Mouse (Mus musculus) induced T-regulatory cell, adult 2 months (primary cell): ENCODE data around the gene Golga5.

Experiments used
- DNase-seq: peaks from one replicate; pipeline ENCODE4 v3.0.0-alpha.2; 2012; ENCODE audit warnings: low read depth

Golga5 gene

DNA sequence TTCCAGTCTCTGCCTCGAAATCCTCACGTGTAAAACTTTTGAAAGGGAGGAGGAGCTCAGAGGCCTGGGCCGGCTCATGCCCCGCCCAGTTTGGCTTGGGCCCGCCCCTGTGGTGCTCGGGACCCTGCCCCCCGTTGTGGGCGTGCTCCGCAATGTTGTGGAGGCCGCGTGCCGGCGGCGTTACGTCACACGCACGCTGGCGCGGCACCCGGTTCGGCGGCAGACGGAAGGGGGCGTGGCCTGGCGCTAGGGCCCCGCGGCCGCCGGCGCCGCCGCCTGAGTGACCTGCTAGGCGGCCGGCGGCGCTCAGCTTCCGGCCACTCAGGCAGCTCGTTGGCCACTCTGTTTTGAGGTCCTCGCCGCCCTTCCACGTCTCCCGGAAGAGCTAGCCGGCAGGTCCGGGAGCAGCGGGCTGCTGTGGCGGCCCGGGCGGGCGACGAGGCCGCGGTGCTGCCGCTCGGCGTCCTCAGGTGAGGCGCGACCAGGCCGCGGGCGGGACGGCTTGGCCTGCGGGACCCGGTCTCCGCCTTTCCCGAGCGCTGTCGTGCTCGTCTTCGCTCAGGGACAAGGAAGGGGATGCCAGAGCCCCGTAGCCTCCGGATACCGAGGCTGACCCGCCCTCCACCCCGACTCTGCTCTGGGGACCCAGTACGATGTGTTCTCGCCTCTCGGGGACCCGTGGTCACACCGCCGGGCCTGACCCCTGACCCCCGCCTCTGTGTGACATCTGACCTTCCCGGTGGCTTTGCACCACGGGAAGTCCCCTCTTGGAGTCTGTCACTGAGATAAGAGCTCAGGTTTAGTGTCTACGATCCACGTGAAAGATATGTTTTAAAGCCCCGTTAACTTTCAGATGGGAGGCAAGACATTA, at the start of gene Golga5:
Gene Golga5 (plus strand): TSS at position 242 of the 871 bp plus-strand sequence.
- peak; percentile 97 for DNase-seq

DNA sequence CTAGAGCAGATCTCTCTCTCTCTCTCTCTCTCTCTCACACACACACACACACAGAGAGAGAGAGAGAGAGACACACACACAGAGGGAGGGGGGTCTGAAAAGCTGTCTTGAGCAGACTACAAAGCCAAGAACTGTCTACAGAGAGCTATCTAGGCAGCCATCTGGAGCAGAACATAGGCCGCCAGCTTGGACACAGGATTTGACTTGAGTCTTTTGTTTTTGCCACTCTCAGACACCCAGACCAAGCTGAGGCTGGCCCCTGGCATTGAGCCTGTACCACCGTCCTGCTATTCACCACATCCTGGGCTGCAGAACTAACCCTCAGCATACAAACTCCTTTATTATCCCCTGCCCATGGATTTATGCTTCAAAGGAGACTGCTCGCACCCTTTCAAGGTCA, 49.4 kb upstream of the Golga5 start:
- DNase-seq = no peak

DNA sequence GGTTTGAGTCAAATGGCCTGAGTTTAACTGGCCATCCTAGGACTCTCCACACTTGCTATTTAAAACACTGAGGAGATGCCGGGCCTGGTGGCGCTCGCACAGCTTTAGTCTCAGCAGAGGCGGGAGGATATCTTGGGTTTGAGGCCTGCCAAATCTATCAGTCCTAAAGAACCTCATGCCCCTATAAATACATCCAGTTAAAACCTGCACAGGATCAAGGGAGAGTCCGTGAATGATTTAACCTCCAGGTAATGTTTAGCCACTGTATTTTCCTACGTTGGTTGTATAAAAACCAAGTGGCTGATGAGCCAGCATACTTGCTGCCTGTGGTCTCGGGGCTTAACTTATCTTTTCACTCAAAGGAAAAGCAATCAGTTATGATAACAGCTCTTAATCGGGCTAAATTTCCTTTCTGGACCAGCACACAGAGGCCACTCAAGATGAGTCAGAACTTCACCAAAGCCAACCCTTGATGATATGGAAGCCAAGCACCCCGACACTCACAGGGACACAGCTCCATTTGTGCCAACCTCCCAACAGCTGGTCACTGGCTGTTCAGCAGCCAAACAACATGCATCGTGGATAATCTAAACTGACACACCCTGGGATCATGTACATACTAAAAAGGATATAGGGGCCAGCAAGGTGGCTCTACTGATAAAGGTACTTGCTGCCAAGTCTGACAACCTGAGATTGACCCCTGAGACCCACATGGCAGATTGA, 48.6 kb upstream of the Golga5 start:
- DNase-seq = no peak

DNA sequence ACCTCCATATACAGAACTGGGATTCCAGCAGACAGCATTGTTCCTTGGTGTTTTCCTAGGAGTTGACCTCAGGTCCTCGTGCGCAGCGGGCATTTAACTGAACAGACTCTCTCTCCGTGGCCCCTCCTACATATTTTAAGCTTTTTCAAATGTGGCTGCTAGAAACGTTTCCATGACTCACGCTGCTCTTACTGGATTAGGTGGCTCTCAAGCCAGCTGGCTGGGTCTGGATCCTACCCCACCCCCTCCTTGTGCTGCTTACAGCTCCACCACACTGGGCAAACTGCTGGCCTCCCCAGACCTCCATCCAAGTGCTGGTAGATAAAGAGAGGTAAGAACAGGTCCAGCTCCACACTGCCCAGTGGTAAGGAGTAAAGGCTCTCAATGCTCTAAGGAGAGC, 46.9 kb upstream of the Golga5 start:
- DNase-seq = no peak

DNA sequence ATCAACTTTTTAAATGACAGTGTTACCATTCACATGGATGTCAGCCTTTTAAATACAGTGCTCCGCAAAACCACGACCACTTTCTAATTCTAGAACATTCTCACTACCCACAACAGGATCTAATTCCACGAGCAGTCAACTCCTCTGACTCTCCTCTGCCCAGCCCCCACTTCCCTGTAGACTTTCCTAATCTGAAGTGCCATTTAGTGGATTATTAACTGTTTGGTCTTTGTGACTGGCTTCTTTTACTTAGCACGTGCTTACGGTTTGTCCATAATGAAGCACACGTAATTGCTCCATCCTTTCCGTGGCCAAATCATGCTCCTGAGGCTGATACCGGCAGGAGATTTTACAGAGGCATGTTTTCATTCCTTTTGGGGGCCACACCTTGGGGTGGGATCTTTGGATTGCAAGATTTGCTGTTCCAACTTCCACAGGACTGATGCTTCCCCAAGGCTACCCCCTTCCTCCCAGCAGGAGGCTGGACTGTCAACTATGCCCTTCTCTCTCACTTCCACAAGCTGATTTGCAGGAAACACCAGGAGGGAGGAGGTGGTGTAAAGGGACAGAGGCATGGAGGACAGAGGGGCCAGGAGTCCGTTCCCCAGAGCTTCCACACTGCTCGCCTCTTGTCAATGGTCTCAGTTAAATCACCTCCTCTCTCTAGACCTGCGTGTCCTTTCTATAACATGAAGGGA, 46.2 kb upstream of the Golga5 start:
- no peak for DNase-seq

DNA sequence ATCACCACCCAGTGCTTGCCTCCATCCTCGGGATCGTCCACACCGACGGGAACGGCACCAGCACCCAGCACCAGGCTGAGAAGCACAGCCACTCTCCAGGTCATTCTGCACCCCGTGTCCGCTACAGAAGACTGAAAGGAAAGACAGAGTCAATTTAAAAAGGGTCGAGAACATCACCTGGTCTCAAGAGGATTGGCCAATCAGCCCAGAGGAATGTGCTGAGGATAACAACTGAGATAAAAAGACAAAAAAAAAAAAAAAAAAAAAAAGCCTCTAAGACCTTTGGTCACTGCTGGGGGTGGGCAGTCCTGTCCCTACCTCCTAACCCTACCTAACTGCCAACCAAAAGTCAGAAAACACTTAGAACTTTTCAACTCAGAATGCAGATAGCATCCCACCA, 45.3 kb upstream of the Golga5 start:
- no peak for DNase-seq

DNA sequence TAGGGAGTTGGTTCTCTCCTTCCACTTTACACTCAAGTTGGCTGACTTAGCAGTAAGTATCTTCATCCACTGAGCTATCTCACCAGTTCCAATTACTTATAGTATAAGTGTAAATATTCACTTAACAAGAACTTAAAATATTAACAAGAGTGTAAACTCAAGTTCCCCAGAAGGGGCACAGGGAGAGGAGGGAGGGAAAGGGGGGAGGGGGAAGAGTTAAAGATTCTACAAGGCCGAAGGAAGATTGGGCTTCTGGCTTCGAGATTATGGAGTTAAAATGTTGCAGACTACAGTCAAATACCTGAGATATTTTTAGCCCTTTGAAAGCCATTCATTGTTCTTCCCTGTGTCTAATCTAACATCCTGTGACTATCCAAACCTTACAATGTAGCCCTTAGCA, 44.5 kb upstream of the Golga5 start:
- DNase-seq = no peak

DNA sequence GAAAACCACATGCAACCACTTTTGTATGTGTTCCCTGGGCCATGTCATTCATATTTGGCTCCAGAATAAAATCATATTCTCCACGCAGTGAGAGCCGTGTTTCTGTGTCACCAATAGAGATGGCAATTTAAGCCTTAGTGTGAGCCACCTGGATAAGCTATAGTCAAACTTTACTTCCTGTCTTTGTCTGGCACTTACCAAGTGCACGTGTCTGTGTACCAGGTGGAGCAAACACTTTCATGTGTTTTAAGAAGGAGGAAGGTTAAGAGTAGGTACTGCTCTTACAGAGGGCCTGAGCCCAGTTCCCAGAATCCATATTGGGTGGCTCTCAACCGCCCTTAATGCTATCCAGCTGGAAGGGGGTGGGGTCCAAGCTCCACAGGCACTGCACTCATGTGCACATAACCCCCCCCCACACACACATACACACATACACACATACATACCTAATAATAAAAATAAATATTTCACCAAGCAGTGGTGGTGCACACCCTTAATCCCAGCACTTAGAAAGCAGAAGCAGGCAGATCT, 43.8 kb upstream of the Golga5 start:
- no peak for DNase-seq

DNA sequence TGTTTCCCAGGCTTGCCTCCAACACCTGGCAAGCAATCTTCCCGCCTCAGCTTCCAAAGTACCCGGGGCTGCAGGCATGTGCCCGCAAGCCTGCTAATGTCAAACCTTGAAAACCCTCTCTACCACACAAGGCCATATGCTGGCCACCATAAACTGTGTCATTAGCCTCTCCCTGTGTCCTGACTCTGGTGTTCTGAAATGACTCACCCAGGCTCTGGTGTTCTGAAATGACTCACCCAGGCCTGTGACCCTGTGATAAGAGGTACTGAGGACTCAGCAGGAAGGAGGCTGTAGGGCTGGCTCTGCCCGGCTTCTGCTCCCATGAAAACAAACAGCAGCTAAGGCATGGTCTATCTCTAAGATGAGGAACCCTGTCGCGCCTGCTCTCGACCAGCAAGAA, 42.6 kb upstream of the Golga5 start:
- peak; percentile 48 for DNase-seq

DNA sequence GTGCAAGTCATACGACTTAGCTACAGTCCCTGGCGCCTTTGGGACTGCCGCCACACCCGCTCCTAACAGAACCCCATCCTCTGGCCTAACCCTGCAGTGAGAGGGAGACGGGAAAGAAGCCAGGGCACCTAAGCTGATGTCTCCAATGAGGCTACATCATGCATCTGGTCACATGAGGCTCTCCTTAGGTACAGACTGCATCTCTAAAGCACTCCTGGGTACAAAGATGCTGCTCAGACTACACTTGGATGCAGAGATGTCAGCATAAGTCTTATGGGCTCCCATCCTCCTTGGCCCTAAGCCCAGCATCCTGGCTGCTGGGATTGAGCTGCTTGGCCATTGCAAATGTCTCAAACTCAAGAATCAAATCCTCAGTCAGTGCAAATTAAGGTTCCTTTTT, 39.3 kb upstream of the Golga5 start:
- DNase-seq = no peak

DNA sequence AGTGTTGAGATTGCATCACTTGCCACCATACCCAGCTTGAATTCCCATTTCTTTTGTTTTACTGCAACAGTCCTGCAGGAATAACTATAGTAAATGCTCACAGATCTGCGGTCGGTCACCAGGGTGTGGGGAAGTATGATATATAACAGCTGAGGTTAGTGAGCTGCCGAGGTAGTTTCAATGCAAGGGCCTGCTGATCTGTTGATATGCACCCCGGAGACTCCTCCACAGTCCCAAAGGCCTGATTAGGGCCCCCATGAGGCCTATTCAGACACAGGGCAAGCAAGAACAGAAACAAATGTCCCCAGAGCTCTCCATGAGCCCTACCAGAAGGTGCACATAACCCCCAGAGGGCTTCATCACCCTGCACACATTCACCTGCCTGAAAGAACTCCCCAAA, 38.7 kb upstream of the Golga5 start:
- no peak for DNase-seq

DNA sequence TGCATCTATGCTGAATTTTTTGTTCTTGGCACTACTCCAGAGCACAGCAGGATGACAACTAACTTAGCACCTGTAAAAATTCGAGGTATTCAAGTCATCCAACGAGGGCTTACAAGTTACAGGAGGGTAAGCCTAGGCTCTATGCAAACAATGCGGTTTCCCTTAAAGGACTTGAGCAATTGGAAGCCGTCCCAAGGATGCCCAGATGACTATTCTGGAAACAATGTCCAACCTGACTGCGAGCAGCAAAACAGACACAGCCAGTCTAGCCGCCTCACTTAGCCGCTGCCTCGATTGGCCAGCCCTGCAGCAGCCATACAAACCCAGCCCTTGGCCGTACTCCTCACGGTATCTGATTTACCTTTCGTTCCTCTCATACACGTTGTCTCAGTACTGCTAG, 36.7 kb upstream of the Golga5 start:
- DNase-seq = no peak

DNA sequence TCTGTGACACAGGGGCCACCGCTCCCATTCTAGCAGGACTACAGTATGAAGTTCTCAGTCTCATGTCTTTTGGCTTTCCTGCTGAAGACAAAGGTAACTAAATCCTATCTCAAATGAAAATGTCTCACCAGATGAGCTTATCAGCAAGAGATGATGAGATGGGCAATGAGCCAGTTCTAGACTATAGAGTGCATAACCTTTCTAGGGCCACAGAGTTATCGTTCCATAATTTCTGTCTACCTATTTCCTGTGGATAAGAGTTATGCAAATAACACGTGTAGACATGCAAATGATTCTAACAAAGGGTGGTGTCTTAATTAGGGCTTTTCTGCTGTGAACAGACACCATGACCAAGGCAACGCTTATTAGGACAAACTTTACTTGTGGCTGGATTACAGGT, 34.8 kb upstream of the Golga5 start:
- DNase-seq = no peak

DNA sequence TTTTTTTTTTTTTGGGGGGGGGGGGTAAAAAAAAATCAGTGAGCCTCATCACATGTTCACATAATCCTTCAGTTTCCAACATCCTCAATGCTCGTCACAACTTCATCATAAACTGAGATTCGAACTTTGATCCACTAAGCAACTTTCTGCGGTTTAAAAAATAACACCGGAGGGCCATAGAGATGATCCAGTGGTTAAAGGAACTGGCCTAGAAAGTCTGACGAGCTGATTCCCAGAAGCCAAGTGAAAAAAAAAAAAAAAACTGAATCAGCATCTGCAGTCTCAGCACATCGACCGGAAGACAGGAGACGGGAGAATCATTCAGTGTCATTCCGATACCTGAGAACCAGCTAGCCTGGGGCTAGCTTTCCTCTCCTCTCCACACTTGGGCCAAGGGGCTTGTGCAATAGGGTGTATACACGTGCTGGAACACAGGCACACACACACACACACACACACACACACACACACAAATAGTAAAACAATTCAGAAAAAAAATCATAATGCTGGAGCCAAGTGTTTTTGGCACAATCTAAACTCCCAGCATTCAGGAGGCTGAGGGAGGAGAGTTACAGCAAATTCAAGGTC, 31.9 kb upstream of the Golga5 start:
- DNase-seq = no peak

DNA sequence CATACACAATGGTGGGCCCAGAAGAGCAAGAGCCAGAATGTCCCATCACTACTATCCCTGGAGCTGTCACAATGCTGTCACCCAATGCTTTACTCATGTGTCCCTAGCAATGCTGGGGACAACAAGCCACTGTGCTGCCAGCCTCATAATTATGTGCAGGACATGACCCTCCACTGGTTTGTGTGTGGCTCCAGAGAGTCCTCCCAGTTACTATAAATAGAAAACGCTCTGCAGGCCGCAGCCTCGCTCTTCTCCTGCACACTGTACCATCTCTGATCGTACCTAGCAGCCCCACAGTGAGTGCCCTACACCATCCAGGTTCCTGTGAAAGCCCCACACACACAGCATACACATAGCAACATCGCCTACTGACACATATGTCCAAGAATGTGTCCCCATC, 31.0 kb upstream of the Golga5 start:
- DNase-seq = no peak

DNA sequence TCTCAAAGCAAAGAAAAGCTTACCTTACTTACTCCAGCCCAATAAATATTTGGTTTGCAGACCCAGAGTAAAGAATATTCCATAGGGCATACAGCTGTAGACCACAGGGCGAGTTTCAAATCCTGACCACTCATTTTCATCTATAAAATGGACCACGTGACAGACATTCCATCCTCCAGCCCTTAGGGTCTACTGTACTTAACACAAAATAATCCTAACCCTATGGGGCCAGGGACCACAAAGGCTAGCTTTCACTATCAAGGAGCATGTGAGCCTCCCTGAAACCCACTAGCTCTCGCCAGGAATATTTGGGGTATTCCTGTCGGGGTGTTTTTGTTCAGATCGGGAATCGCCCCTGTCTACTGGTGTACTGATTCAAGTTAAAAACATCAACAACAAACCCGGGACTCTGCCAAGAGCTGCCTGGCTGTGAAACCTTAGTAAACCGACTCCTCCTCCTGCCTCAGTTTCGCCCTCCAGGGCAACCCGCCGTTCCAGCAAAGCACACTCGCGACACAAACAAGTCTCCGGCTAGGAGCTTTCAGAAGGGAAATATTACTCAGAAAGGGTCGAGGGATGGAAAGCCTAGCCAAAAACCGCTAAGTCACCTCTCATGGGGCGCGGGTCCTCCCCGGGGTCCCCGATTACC, 29.8 kb upstream of the Golga5 start:
- no peak for DNase-seq

DNA sequence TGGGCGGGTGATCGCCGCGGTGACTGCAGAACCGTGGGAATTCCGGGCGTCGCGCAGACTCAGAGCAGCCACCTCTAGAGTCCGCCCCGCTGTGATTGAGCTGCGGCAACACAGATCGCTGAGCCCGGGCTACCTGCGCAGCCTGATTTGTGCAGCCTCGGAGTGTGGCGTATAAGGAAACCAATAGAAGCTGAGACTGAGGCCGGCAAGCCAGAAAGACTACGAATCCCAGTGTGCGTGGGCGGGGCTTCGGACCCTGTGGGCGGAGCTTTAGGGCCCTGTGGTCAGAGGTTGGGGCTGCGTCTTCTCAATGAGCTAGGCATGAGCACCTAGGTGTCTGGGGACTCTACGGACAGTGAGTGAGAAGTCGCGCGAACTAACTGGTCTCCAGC, 29.3 kb upstream of the Golga5 start, which contains the start of gene Lgmn:
Gene Lgmn (minus strand): TSS at position 182 of the 392 bp plus-strand sequence.
- peak; percentile 98 for DNase-seq

DNA sequence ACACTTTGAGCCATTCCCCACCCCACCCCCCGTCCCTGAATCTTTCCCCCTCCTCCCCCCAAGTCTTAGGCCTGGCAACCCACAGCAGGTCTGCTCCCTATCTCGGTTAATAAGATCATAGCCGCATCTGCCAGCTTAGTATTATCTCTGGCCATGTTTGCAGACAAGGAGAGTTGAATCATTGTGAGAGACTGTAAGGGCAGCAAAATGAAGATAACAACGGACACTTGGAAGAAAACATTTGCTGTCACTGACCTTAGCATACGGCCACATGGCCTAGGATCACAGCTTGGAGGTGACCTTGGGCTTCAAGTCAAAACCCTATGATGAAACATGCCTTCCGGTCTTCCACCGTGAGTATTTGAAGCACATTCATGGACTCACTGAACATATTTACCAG, 28.4 kb upstream of the Golga5 start:
- no peak for DNase-seq

DNA sequence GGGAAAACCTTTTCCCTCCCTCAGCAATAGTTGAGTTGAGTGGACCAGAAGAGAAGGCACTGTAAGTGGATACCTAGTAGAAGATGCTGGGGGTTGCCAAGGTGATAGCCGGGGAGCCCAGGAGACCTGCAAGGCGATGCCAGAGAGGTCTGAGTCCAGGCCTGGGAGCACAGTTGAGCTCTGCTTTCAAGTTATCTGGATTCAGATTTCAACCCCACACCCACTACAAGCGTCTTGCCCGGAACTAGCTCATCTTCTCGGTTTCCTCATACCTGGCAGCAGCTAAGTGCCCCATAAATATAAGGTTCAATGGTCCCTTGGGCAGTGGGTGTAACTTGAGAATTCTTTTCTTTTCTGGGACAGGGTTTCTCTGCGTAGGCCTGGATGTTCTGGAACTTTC, 27.8 kb upstream of the Golga5 start:
- no peak for DNase-seq

DNA sequence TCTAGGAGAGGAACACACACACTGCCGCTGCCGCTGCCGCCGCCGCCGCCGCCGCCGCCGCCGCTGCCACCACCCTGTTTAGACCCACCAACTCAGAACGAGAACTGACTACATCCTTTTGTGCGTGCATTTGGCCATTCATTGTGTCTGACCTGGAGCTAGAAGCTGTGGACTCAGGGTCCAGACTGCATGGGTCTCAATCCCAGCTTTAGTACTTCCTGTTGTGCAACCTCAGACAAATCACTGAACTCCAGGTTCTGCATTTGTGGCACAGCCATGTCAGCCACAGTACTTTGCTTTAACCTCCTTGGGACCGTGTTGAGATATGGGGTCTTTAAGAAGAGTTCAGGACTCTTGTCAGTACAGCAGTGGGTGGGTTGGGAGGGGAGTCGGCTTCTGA, 26.3 kb upstream of the Golga5 start:
- no peak for DNase-seq

DNA sequence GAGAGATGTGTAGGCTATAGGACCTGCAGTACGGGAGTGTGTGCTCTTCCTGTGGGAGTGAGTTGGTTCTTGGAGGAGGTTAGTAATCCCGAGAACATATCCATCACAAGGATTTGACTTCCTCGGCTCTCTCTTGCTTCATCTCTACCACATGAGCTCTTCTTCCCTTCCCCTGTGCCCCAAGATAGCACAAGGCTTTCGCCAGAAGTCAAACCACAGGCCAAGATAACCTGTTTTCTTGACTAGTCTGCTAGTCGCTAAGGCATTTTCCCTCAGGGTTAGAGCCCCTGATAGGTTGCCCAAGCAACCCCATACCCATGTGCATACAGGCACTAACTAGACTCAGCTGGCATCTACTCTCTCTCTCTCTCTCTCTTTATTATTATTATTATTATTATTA, 25.3 kb upstream of the Golga5 start:
- no peak for DNase-seq

DNA sequence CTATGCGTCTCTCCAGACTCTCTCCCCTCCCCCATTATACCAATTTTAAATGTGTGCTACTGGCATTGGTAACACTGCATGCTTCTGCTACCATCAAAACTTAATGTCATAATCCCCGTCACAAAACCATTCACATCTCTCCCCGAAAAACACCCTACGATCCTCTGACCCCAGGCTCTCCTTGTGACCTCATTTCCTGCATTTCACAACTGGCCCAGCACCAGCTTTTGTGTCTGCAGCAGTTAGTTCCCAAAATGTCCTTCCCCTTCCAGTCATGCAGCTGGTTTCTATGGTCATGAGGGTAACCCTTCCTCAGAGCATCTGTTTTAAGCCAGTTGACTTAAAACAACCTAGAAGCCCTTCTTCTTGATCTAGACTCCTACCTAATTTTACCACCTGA, 23.5 kb upstream of the Golga5 start:
- no peak for DNase-seq
